Mouse (Mus musculus): ENCODE results near the gene Copz1. TPM values are rescaled to one million over a fixed set of nuclear protein-coding genes. Genes with fewer than 3 reads are reported as not detected.

Copz1 gene
- polyA plus RNA-seq, 1 experiment = 191 TPM

- peaks cover 3% of the 10 kb centered on the region for H3K36me3 ChIP-seq (ENCODE audit: control insufficient read depth, insufficient read depth)
- no peak overlapping the region for H3ac ChIP-seq (ENCODE audit: control insufficient read depth, insufficient read length, low read depth)
- H3K27me3 ChIP-seq (ENCODE audit: control insufficient read depth, insufficient read depth, insufficient read length) = no peaks in the 10 kb centered on the region
- TF ChIP-seq USF1 (IDR thresholded peaks at IDR 0.05; ENCODE audit: low read depth) (no peak), FOSL1 (IDR thresholded peaks at IDR 0.05; ENCODE audit: insufficient read depth, low read length, poor library complexity, severe bottlenecking) (no peak), CTCF (IDR thresholded peaks at IDR 0.05; ENCODE audit: control insufficient read depth, insufficient read depth, insufficient read length) (no peak), MAX (IDR thresholded peaks at IDR 0.05) (no peak), MYOG (IDR thresholded peaks at IDR 0.05; ENCODE audit: control insufficient read depth, extremely low read depth, insufficient read length) (no peak), CEBPB (IDR thresholded peaks at IDR 0.05; ENCODE audit: low read depth) (no peak), MYOD1 (IDR thresholded peaks at IDR 0.05; ENCODE audit: control insufficient read depth, insufficient read length, low read depth) (no peak)
- no peaks in the 10 kb centered on the region for H3K79me3 ChIP-seq (ENCODE audit: low read depth)
- H3K4me3 ChIP-seq (ENCODE audit: insufficient read depth, poor library complexity, severe bottlenecking) = no peak overlapping the region
- no peaks in the 10 kb centered on the region for H3K79me2 ChIP-seq (ENCODE audit: control insufficient read depth, insufficient read depth)
Observed at GRCm38 (mm10) chr15:103313495-103314095, 41.1 kb downstream of the Copz1 start.

- Histone ChIP-seq H3K27me3 (ENCODE audit: control insufficient read depth, insufficient read depth, insufficient read length) (no peaks in the 10 kb centered on the region), H3K79me2 (ENCODE audit: control insufficient read depth, insufficient read depth) (no peaks in the 10 kb centered on the region), H3ac (ENCODE audit: control insufficient read depth, insufficient read length, low read depth) (no peak overlapping the region), H3K36me3 (ENCODE audit: control insufficient read depth, insufficient read depth) (peaks cover 3% of the 10 kb centered on the region), H3K4me3 (ENCODE audit: insufficient read depth, poor library complexity, severe bottlenecking) (no peak overlapping the region), H3K79me3 (ENCODE audit: low read depth) (no peaks in the 10 kb centered on the region)
- TF ChIP-seq USF1 (IDR thresholded peaks at IDR 0.05; ENCODE audit: low read depth) = no peak
- no peak for TF ChIP-seq MYOD1 (IDR thresholded peaks at IDR 0.05; ENCODE audit: control insufficient read depth, insufficient read length, low read depth)
- TF ChIP-seq FOSL1 (IDR thresholded peaks at IDR 0.05; ENCODE audit: insufficient read depth, low read length, poor library complexity, severe bottlenecking) = no peak
- TF ChIP-seq MAX (IDR thresholded peaks at IDR 0.05) = no peak
- TF ChIP-seq CTCF (IDR thresholded peaks at IDR 0.05; ENCODE audit: control insufficient read depth, insufficient read depth, insufficient read length) = no peak
- TF ChIP-seq CEBPB (IDR thresholded peaks at IDR 0.05; ENCODE audit: low read depth) = no peak
Observed at GRCm38 (mm10) chr15:103314181-103314580, 41.7 kb downstream of the Copz1 start.

GRCm38 (mm10) chr15:103315011-103315502 is 42.5 kb downstream of the Copz1 start:
- Histone ChIP-seq H3K79me3 (ENCODE audit: low read depth) (no peaks in the 10 kb centered on the region), H3K36me3 (ENCODE audit: control insufficient read depth, insufficient read depth) (peaks cover 3% of the 10 kb centered on the region), H3K79me2 (ENCODE audit: control insufficient read depth, insufficient read depth) (no peaks in the 10 kb centered on the region), H3K4me3 (ENCODE audit: insufficient read depth, poor library complexity, severe bottlenecking) (no peak overlapping the region), H3ac (ENCODE audit: control insufficient read depth, insufficient read length, low read depth) (no peak overlapping the region), H3K27me3 (ENCODE audit: control insufficient read depth, insufficient read depth, insufficient read length) (no peaks in the 10 kb centered on the region)
- TF ChIP-seq CEBPB (IDR thresholded peaks at IDR 0.05; ENCODE audit: low read depth) (no peak), CTCF (IDR thresholded peaks at IDR 0.05; ENCODE audit: control insufficient read depth, insufficient read depth, insufficient read length) (peak; percentile 97), MAX (IDR thresholded peaks at IDR 0.05) (no peak), MYOD1 (IDR thresholded peaks at IDR 0.05; ENCODE audit: control insufficient read depth, insufficient read length, low read depth) (no peak), MYOG (IDR thresholded peaks at IDR 0.05; ENCODE audit: control insufficient read depth, extremely low read depth, insufficient read length) (no peak), FOSL1 (IDR thresholded peaks at IDR 0.05; ENCODE audit: insufficient read depth, low read length, poor library complexity, severe bottlenecking) (no peak), USF1 (IDR thresholded peaks at IDR 0.05; ENCODE audit: low read depth) (no peak)

GRCm38 (mm10) chr15:103315979-103316776 is 43.7 kb downstream of the Copz1 start:
- Histone ChIP-seq H3K27me3 (ENCODE audit: control insufficient read depth, insufficient read depth, insufficient read length) (no peaks in the 10 kb centered on the region), H3K36me3 (ENCODE audit: control insufficient read depth, insufficient read depth) (peaks cover 3% of the 10 kb centered on the region), H3ac (ENCODE audit: control insufficient read depth, insufficient read length, low read depth) (no peak overlapping the region), H3K79me2 (ENCODE audit: control insufficient read depth, insufficient read depth) (no peaks in the 10 kb centered on the region), H3K4me3 (ENCODE audit: insufficient read depth, poor library complexity, severe bottlenecking) (no peak overlapping the region), H3K79me3 (ENCODE audit: low read depth) (no peaks in the 10 kb centered on the region)
- TF ChIP-seq MAX (IDR thresholded peaks at IDR 0.05) (no peak), CTCF (IDR thresholded peaks at IDR 0.05; ENCODE audit: control insufficient read depth, insufficient read depth, insufficient read length) (no peak), MYOG (IDR thresholded peaks at IDR 0.05; ENCODE audit: control insufficient read depth, extremely low read depth, insufficient read length) (no peak), CEBPB (IDR thresholded peaks at IDR 0.05; ENCODE audit: low read depth) (no peak), USF1 (IDR thresholded peaks at IDR 0.05; ENCODE audit: low read depth) (no peak), MYOD1 (IDR thresholded peaks at IDR 0.05; ENCODE audit: control insufficient read depth, insufficient read length, low read depth) (no peak), FOSL1 (IDR thresholded peaks at IDR 0.05; ENCODE audit: insufficient read depth, low read length, poor library complexity, severe bottlenecking) (no peak)

DNA sequence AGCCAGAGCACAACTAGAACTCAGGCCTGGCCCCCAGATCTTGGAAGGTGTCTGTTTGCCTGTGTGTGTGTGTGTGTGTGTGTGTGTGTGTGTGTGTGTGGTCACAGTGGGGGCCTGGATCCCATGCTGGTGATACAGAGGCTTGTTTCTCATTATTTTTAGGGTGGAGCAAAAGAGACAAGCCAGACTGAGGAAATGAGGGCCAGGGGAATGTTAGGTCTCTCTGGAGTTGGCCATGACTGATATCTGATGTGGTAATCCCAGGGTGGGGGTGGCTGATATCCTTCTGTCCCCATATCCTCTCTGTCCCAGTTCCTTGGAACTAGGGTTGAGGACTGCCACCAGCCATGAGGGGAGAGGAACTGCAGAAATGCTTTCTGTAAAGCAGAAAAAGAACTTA is 44.6 kb downstream of the Copz1 start:
- H3ac ChIP-seq (ENCODE audit: control insufficient read depth, insufficient read length, low read depth) = no peak overlapping the region
- no peak overlapping the region for H3K4me3 ChIP-seq (ENCODE audit: insufficient read depth, poor library complexity, severe bottlenecking)
- TF ChIP-seq USF1 (IDR thresholded peaks at IDR 0.05; ENCODE audit: low read depth) (no peak), CTCF (IDR thresholded peaks at IDR 0.05; ENCODE audit: control insufficient read depth, insufficient read depth, insufficient read length) (no peak), MYOG (IDR thresholded peaks at IDR 0.05; ENCODE audit: control insufficient read depth, extremely low read depth, insufficient read length) (no peak), MYOD1 (IDR thresholded peaks at IDR 0.05; ENCODE audit: control insufficient read depth, insufficient read length, low read depth) (no peak), MAX (IDR thresholded peaks at IDR 0.05) (no peak), FOSL1 (IDR thresholded peaks at IDR 0.05; ENCODE audit: insufficient read depth, low read length, poor library complexity, severe bottlenecking) (no peak), CEBPB (IDR thresholded peaks at IDR 0.05; ENCODE audit: low read depth) (no peak)
- H3K27me3 ChIP-seq (ENCODE audit: control insufficient read depth, insufficient read depth, insufficient read length) = no peaks in the 10 kb centered on the region
- H3K36me3 ChIP-seq (ENCODE audit: control insufficient read depth, insufficient read depth) = peaks cover 3% of the 10 kb centered on the region
- no peaks in the 10 kb centered on the region for H3K79me2 ChIP-seq (ENCODE audit: control insufficient read depth, insufficient read depth)
- no peaks in the 10 kb centered on the region for H3K79me3 ChIP-seq (ENCODE audit: low read depth)

Measured in C2C12 (cell line).